Mouse (Mus musculus) CD4-positive, CD25-positive, alpha-beta regulatory T cell, adult 4 months (primary cell): ENCODE results near the gene Faf2. TPM values are rescaled to one million over a fixed set of nuclear protein-coding genes. Genes with fewer than 3 reads are reported as not detected.

ENCODE experiments used
- polyA plus RNA-seq, 2 experiments: library from polyadenylated mRNA; unstranded; fragments of 100-300 nt; shearing (Covaris generic); gene quantifications; one replicate each; pipeline ENCODE4 v1.2.1; 2017

Gene Faf2
- polyA plus RNA-seq, 2 experiments from 2014 or later, result 86.1 to 109 TPM

Other genes with a start within 250 kb of the Faf2 start
- 10 to 100 TPM; 23.8 to 34.9 TPM for gene Thoc3, start 152.9 kb upstream of the Faf2 start, polyA plus RNA-seq
- gene Simc1, start 118.0 kb upstream of the Faf2 start, polyA plus RNA-seq, result 10 to 100 TPM; 13.2 to 13.9 TPM
- 100 to 1,000 TPM in 1 of 2 experiments, 10 to 100 TPM in 1; 67.3 to 104 TPM for gene 4833439L19Rik, start 56.3 kb upstream of the Faf2 start, polyA plus RNA-seq
- 1 to 10 TPM; 3.8 to 5.0 TPM for gene Arl10, start 46.8 kb upstream of the Faf2 start, polyA plus RNA-seq
- 10 to 100 TPM; 59.5 to 64.6 TPM for gene Nop16, start 31.7 kb upstream of the Faf2 start, polyA plus RNA-seq
- gene Higd2a, start 31.6 kb upstream of the Faf2 start, polyA plus RNA-seq, result 100 to 1,000 TPM in 1 of 2 experiments, 10 to 100 TPM in 1; 98.7 to 110 TPM
- gene Cltb, start 10.4 kb upstream of the Faf2 start, polyA plus RNA-seq, result 10 to 100 TPM; 15.6 to 16.2 TPM
- 10 to 100 TPM; 25.5 to 30.0 TPM for gene Rnf44, start 72.1 kb downstream of the Faf2 start, polyA plus RNA-seq
- not detected for gene Cdhr2, start 79.7 kb downstream of the Faf2 start, polyA plus RNA-seq
- not detected for gene Gprin1, start 128.1 kb downstream of the Faf2 start, polyA plus RNA-seq
- gene Sncb, start 144.8 kb downstream of the Faf2 start, polyA plus RNA-seq, result 1 to 10 TPM in 1 of 2 experiments, under 1 TPM in 1; 0.30 to 1.1 TPM
- gene Eif4e1b, start 162.2 kb downstream of the Faf2 start, polyA plus RNA-seq, result not detected
- gene Tspan17, start 167.6 kb downstream of the Faf2 start, polyA plus RNA-seq, result 1 to 10 TPM; 2.1 to 2.7 TPM